In genomic region chr19:28751091-28751490, GRCm38 (mm10) we compare ENCODE assay signal across 20 mouse cellular contexts.
DNase-seq lines count a peak whose midpoint lies in the region; ATAC-seq lines count a peak whose summit lies in the region.
"Had no signal": no experiment of that assay in that cellular context is flagged by ENCODE, and none has a peak within 500 bp of the region (broad histone marks: within the 10 kb centered on the region; RNA-seq: fewer than 3 reads in every experiment).

No protein-coding gene starts in this region.

- H3K9ac ChIP-seq in lung, embryonic 15.5 days, result no peak overlapping the region
- no peak overlapping the region for H3K9ac ChIP-seq in kidney, embryonic 15.5 days
- H3K9ac ChIP-seq in midbrain, embryonic 13.5 days (replicated peaks), result no peak overlapping the region
- H3K9ac ChIP-seq: forebrain, postnatal 0 days; liver, embryonic 12.5 days; neural tube, embryonic 15.5 days had no signal

- DNase-seq in gastrocnemius, adult 18-20 months (ENCODE audit: low spot score), result peak; percentile 15
- DNase-seq in gastrocnemius, postnatal 4 days (ENCODE audit: low spot score in 2 of 2), result no peak
- DNase-seq in lung, postnatal 14 days, result no peak
- peak; percentile 31 to 37 for DNase-seq in lung, postnatal 4 days
- DNase-seq in spleen, postnatal 10 days (ENCODE audit: low spot score in 2 of 2), result no peak
- DNase-seq: adrenal gland, postnatal 10 days; cerebellum, adult 8-10 months; forebrain, postnatal 0 days; gastrocnemius, postnatal 36 days; heart, postnatal 4 days; layer of hippocampus, adult 9-11 months; right cerebral cortex, adult 18-20 months; thymus, postnatal 25 days had no signal

- WGBS in lung, embryonic 15.5 days, result 53% methylated on average over 8 of the region's 8 CpGs
- whole genome bisulfite sequencing in kidney, embryonic 15.5 days, result 64% methylated on average over 8 of the region's 8 CpGs
- WGBS in midbrain, embryonic 13.5 days, result 94% methylated on average over 8 of the region's 8 CpGs

- no peaks in the 10 kb centered on the region for H3K36me3 ChIP-seq in lung, embryonic 15.5 days
- no peaks in the 10 kb centered on the region for H3K36me3 ChIP-seq in kidney, embryonic 15.5 days
- no peaks in the 10 kb centered on the region for H3K36me3 ChIP-seq in midbrain, embryonic 13.5 days
- H3K36me3 ChIP-seq: liver, embryonic 12.5 days; neural tube, embryonic 15.5 days had no signal

- H3K27me3 ChIP-seq in lung, embryonic 15.5 days, result no peaks in the 10 kb centered on the region
- H3K27me3 ChIP-seq in kidney, embryonic 15.5 days, result no peaks in the 10 kb centered on the region
- no peaks in the 10 kb centered on the region for H3K27me3 ChIP-seq in midbrain, embryonic 13.5 days
- H3K27me3 ChIP-seq: liver, embryonic 12.5 days; neural tube, embryonic 15.5 days had no signal

- H3K4me3 ChIP-seq in lung, embryonic 15.5 days, result no peak overlapping the region
- no peak overlapping the region for H3K4me3 ChIP-seq in kidney, embryonic 15.5 days (replicated peaks)
- no peak overlapping the region for H3K4me3 ChIP-seq in midbrain, embryonic 13.5 days (replicated peaks)
- H3K4me3 ChIP-seq: erythroblast, embryonic 14.5 days; liver, embryonic 12.5 days; megakaryocyte, embryonic 14.5 days; neural tube, embryonic 15.5 days had no signal

- no peaks in the 10 kb centered on the region for H3K9me3 ChIP-seq in lung, embryonic 15.5 days
- no peaks in the 10 kb centered on the region for H3K9me3 ChIP-seq in kidney, embryonic 15.5 days (replicated peaks)
- H3K9me3 ChIP-seq in midbrain, embryonic 13.5 days, result no peaks in the 10 kb centered on the region
- H3K9me3 ChIP-seq: liver, embryonic 12.5 days; megakaryocyte, embryonic 14.5 days; neural tube, embryonic 15.5 days had no signal

- peak; percentile 64; the same call in 1 of the 2 replicates for ATAC-seq in lung, embryonic 15.5 days (ENCODE audit: borderline replicate concordance, extremely low read depth, low FRiP score, low TSS enrichment)
- no peak for ATAC-seq in kidney, embryonic 15.5 days (replicated peaks; ENCODE audit: low FRiP score)
- no peak for ATAC-seq in midbrain, embryonic 13.5 days
- ATAC-seq: forebrain, postnatal 0 days; liver, embryonic 12.5 days had no signal

- H3K4me2 ChIP-seq in lung, embryonic 15.5 days, result peak overlapping the region; percentile 33; the same call in 1 of the 2 replicates
- 0 out of 2 replicates have a peak overlapping the region, but pooled peaks have one; percentile 44 for H3K4me2 ChIP-seq in kidney, embryonic 15.5 days
- H3K4me2 ChIP-seq in midbrain, embryonic 13.5 days (replicated peaks), result no peak overlapping the region
- H3K4me2 ChIP-seq: liver, embryonic 12.5 days; neural tube, embryonic 15.5 days had no signal

- H3K4me1 ChIP-seq in lung, embryonic 15.5 days, result peaks cover 25% of the 10 kb centered on the region
- peaks cover 11% of the 10 kb centered on the region for H3K4me1 ChIP-seq in kidney, embryonic 15.5 days
- H3K4me1 ChIP-seq in midbrain, embryonic 13.5 days (replicated peaks), result no peaks in the 10 kb centered on the region
- H3K4me1 ChIP-seq: liver, embryonic 12.5 days; megakaryocyte, embryonic 14.5 days; neural tube, embryonic 15.5 days had no signal

- H3K27ac ChIP-seq in lung, embryonic 15.5 days, result peak overlapping the region; percentile 78
- peak overlapping the region; percentile 75 for H3K27ac ChIP-seq in kidney, embryonic 15.5 days
- H3K27ac ChIP-seq in midbrain, embryonic 13.5 days, result no peak overlapping the region
- H3K27ac ChIP-seq: liver, embryonic 12.5 days; neural tube, embryonic 15.5 days had no signal

Comparison
In these comparisons a context has a peak if more than half of its experiments do, and no peak if none do; other contexts are left out.
1. DNase-seq: peak in gastrocnemius, adult 18-20 months (single experiment) and lung, postnatal 4 days (2 of 2); none in gastrocnemius, postnatal 4 days (0 of 2), lung, postnatal 14 days (single experiment) and spleen, postnatal 10 days (0 of 2).